Mouse (Mus musculus): ENCODE results near the gene Mog.

GRCm38 (mm10) chr17:37063686-37064495 lies 40.7 kb upstream of the Mog start:
- TF ChIP-seq POLR2A (IDR thresholded peaks at IDR 0.05; ENCODE audit: insufficient read depth, low read depth, low read length) (no peak), EP300 (IDR thresholded peaks at IDR 0.05; ENCODE audit: insufficient read depth, low read depth, low read length) (no peak), CTCF (IDR thresholded peaks at IDR 0.05) (no peak)
